Mouse (Mus musculus) hindbrain, embryonic 12.5 days (tissue): Measurements from ENCODE around the gene Rimkla. TPM values are rescaled to one million over a fixed set of nuclear protein-coding genes. Genes with fewer than 3 reads are reported as not detected.

ENCODE experiments used
- polyA plus RNA-seq: library from polyadenylated mRNA; unstranded; fragments of >200 nt; fragmentation: Nextera tagmentation; extraction: Ambion mirVana; gene quantifications from 2 replicates; pipeline ENCODE4 v1.2.1, GENCODE M21; 2016

Rimkla gene
- polyA plus RNA-seq, 1 experiment from 2014 or later: 10.6 TPM

Other genes starting within 250 kb of the Rimkla start
- 0.43 and 0.63 TPM in 2 replicates for gene Cldn19, start 237.2 kb downstream of the Rimkla start, polyA plus RNA-seq
- gene Ybx1, start 198.0 kb downstream of the Rimkla start, polyA plus RNA-seq: 1,173 and 1,272 TPM in 2 replicates
- gene Ppih, start 172.1 kb downstream of the Rimkla start, polyA plus RNA-seq: 78.4 and 87.1 TPM in 2 replicates
- 15.7 and 16.2 TPM in 2 replicates for gene Ccdc30, start 77.1 kb downstream of the Rimkla start, polyA plus RNA-seq
- gene Ppcs, start 70.2 kb downstream of the Rimkla start, polyA plus RNA-seq: 24.3 and 24.5 TPM in 2 replicates
- 0.23 and 0.55 TPM in 2 replicates for gene Zmynd12, start 69.8 kb downstream of the Rimkla start, polyA plus RNA-seq
- 27.3 and 29.0 TPM in 2 replicates for gene Foxj3, start 44.4 kb upstream of the Rimkla start, polyA plus RNA-seq
- 4.5 and 4.8 TPM in 2 replicates for gene Frg2f1, start 46.9 kb upstream of the Rimkla start, polyA plus RNA-seq
- gene Guca2a, start 145.1 kb upstream of the Rimkla start, polyA plus RNA-seq: not detected in 2 replicates
- not detected in 2 replicates for gene Guca2b, start 166.3 kb upstream of the Rimkla start, polyA plus RNA-seq
- 4.5 and 4.9 TPM in 2 replicates for gene Hivep3, start 241.2 kb upstream of the Rimkla start, polyA plus RNA-seq